Mouse (Mus musculus) limb, embryonic 13.5 days (tissue): ENCODE results near the gene Syndig1. TPM values are rescaled to one million over a fixed set of nuclear protein-coding genes. Genes with fewer than 3 reads are reported as not detected.

ENCODE experiments used
- ATAC-seq: fragments of 200-750 bp; cut with Nextera tagmentation; 2 replicates; pipeline ENCODE4 v1.8.0; 2017; ENCODE audit warnings: low read depth, moderate number of reproducible peaks, moderate TSS enrichment; ENCODE audit not compliant: low FRiP score
- H3K27ac ChIP-seq: fragments of 300-500 bp; sonication (generic); 2 replicates; pipeline ENCODE4 v1.5.1; 2015; ENCODE audit warnings: inconsistent platforms, mild to moderate bottlenecking, moderate library complexity
- H3K27me3 ChIP-seq: fragments of 300-500 bp; sonication (generic); 2 replicates; pipeline ENCODE4 v1.6.1; 2015; ENCODE audit warnings: mild to moderate bottlenecking, inconsistent platforms
- H3K36me3 ChIP-seq: fragments of 300-500 bp; sonication (generic); 2 replicates; pipeline ENCODE4 v1.6.1; 2015; ENCODE audit warnings: inconsistent platforms, mild to moderate bottlenecking, moderate library complexity
- H3K4me1 ChIP-seq: fragments of 300-500 bp; sonication (generic); 2 replicates; pipeline ENCODE4 v1.6.1; 2015; ENCODE audit warnings: inconsistent platforms
- H3K4me2 ChIP-seq: fragments of 300-500 bp; sonication (generic); replicated peaks from 2 replicates; pipeline ENCODE4 v1.6.1; 2015; ENCODE audit warnings: inconsistent platforms, mild to moderate bottlenecking, moderate library complexity
- H3K4me3 ChIP-seq: fragments of 300-500 bp; sonication (generic); 2 replicates; pipeline ENCODE4 v1.5.1; 2015; ENCODE audit warnings: moderate library complexity, mild to moderate bottlenecking, inconsistent platforms
- H3K9ac ChIP-seq: fragments of 300-500 bp; sonication (generic); 2 replicates; pipeline ENCODE4 v1.6.1; 2015; ENCODE audit warnings: mild to moderate bottlenecking, inconsistent platforms
- H3K9me3 ChIP-seq: fragments of 300-500 bp; sonication (generic); 2 replicates; pipeline ENCODE4 v1.6.1; 2016; ENCODE audit warnings: inconsistent platforms
- WGBS: fragments of 180-500 bp; shearing (Covaris S2); methylation state at CpG from one replicate; pipeline ENCODE4 v1.1.7; 2015; 5-methylcytosine and 5-hydroxymethylcytosine counted together
- polyA plus RNA-seq: library from polyadenylated mRNA; unstranded; fragments of >200 nt; fragmentation: Nextera tagmentation; extraction: Ambion mirVana; gene quantifications from 2 replicates; pipeline ENCODE4 v1.2.1, GENCODE M21; 2015

The Syndig1 gene
- 11.3 and 14.0 TPM in 2 replicates for polyA plus RNA-seq

GRCm38 (mm10) chr2:149828911-149829310, at the start of gene Syndig1:
Syndig1 (plus strand) TSS chr2:149829211.
- Histone ChIP-seq H3K27ac (no peak within 1 kb of the TSS), H3K9me3 (no peaks in the 10 kb centered on the region), H3K9ac (peak within 1 kb of the TSS; percentile 68; the same call in 1 of the 2 replicates), H3K4me3 (peak within 1 kb of the TSS; percentile 65), H3K36me3 (no peaks in the 10 kb centered on the region), H3K4me2 (peak within 1 kb of the TSS; percentile 89), H3K4me1 (peaks cover 17% of the 10 kb centered on the region), H3K27me3 (peaks cover 52% of the 10 kb centered on the region)
- WGBS = 80% methylated on average over 2 of the region's 2 CpGs
- ATAC-seq = no peak

DNA sequence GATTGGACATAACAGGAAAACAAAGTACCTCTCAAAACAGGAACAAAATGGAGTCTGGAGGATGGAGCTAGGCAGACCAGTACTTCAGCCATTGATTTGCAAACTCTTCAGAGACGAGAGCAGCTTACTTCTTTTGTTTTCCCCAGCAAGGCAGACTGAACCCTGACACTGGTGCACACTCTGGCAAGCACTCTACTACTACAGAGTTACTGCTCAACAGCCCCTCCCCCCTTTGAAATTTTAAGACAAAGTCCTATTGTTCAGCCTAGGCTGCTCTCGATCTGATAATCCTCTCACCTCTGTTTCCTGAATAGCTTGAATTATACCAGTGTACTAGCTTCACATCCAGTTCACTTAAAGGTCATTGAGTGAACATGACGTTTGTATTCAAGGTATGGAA, 30.4 kb upstream of the Syndig1 start:
- Histone ChIP-seq H3K9ac (no peak overlapping the region), H3K4me1 (no peaks in the 10 kb centered on the region), H3K36me3 (no peaks in the 10 kb centered on the region), H3K27ac (no peak overlapping the region), H3K27me3 (no peaks in the 10 kb centered on the region), H3K4me3 (no peak overlapping the region), H3K9me3 (no peaks in the 10 kb centered on the region), H3K4me2 (no peak overlapping the region)
- 32% methylated on average over 3 of the region's 3 CpGs for WGBS
- no peak for ATAC-seq

DNA sequence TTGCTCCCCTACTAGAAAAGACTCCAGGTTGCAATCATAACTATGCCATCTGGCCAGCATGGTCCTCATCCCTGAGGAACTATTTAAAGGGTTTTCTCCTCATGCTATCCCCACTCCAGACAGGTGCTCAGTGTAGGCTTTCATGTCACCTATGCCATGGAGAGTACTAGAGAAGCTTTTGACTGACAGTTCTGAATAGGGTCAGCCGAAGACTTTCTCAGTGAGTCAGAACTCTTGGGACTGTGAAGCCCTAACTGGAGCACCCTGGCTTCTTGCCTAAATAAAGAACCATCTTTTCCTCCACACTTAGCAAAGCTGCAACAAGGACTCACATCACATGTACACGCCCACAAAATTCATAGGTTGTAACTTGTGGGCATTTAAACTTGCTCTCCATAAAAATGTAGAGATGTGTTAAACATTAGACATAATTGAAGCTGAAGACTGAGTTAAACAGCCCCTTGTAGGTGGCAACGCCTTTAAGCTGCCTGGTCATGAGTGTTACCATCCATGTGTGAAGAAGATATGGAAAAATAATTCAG, 24.3 kb upstream of the Syndig1 start:
- no peak overlapping the region for H3K27ac ChIP-seq
- H3K27me3 ChIP-seq = no peaks in the 10 kb centered on the region
- H3K4me3 ChIP-seq = no peak overlapping the region
- 80% methylated on average over 3 of the region's 3 CpGs for WGBS
- H3K4me2 ChIP-seq = no peak overlapping the region
- H3K36me3 ChIP-seq = no peaks in the 10 kb centered on the region
- no peak for ATAC-seq
- no peaks in the 10 kb centered on the region for H3K4me1 ChIP-seq
- H3K9me3 ChIP-seq = no peaks in the 10 kb centered on the region
- H3K9ac ChIP-seq = no peak overlapping the region

GRCm38 (mm10) chr2:149805256-149805655, 23.8 kb upstream of the Syndig1 start:
- WGBS = 90% methylated on average over 2 of the region's 2 CpGs
- Histone ChIP-seq H3K36me3 (no peaks in the 10 kb centered on the region), H3K27ac (no peak overlapping the region), H3K4me2 (no peak overlapping the region), H3K9me3 (no peaks in the 10 kb centered on the region), H3K4me1 (no peaks in the 10 kb centered on the region), H3K9ac (no peak overlapping the region), H3K27me3 (no peaks in the 10 kb centered on the region), H3K4me3 (no peak overlapping the region)
- no peak for ATAC-seq

GRCm38 (mm10) chr2:149812899-149813298, 16.1 kb upstream of the Syndig1 start:
- H3K4me3 ChIP-seq = no peak overlapping the region
- H3K27me3 ChIP-seq = no peaks in the 10 kb centered on the region
- ATAC-seq = no peak
- H3K9ac ChIP-seq = no peak overlapping the region
- H3K27ac ChIP-seq = no peak overlapping the region
- no peak overlapping the region for H3K4me2 ChIP-seq
- H3K36me3 ChIP-seq = no peaks in the 10 kb centered on the region
- WGBS = 85% methylated on average over 2 of the region's 2 CpGs
- H3K4me1 ChIP-seq = no peaks in the 10 kb centered on the region
- H3K9me3 ChIP-seq = no peaks in the 10 kb centered on the region

GRCm38 (mm10) chr2:149818395-149818794, 10.6 kb upstream of the Syndig1 start:
- H3K36me3 ChIP-seq = no peaks in the 10 kb centered on the region
- no peak for ATAC-seq
- no peaks in the 10 kb centered on the region for H3K27me3 ChIP-seq
- H3K9ac ChIP-seq = no peak overlapping the region
- H3K27ac ChIP-seq = no peak overlapping the region
- WGBS = 72% methylated on average over 3 of the region's 3 CpGs
- H3K4me3 ChIP-seq = no peak overlapping the region
- H3K9me3 ChIP-seq = no peaks in the 10 kb centered on the region
- no peak overlapping the region for H3K4me2 ChIP-seq
- H3K4me1 ChIP-seq = no peaks in the 10 kb centered on the region

DNA sequence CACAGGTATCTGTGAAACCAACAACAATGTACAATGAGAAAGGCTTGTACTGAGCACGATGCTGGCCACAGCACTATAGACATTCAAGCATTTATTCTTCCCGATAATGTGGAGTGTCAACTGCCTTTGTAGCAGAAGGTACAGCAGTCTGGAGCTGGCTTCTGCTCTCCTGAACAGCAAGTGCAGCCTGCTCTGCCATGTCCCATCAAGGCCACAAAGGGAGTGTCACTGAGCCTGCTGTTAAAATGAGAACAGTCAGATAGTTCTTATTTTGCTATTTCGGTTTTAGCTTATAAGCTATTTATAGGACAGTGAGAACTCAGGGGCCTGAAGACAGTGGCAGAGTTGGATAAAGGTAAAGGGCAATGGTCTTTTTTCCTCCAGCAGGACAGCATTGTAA, 9.3 kb upstream of the Syndig1 start:
- Histone ChIP-seq H3K4me3 (no peak overlapping the region), H3K4me1 (no peaks in the 10 kb centered on the region), H3K36me3 (no peaks in the 10 kb centered on the region), H3K27ac (no peak overlapping the region), H3K4me2 (no peak overlapping the region), H3K9me3 (no peaks in the 10 kb centered on the region), H3K9ac (no peak overlapping the region), H3K27me3 (no peaks in the 10 kb centered on the region)
- no peak for ATAC-seq
- WGBS = 89% methylated on average over 3 of the region's 3 CpGs

GRCm38 (mm10) chr2:149820201-149820600, 8.8 kb upstream of the Syndig1 start:
- WGBS = 43% methylated on average over 2 of the region's 2 CpGs

GRCm38 (mm10) chr2:149829955-149830535, 1.0 kb downstream of the Syndig1 start:
- peaks cover 17% of the 10 kb centered on the region for H3K4me1 ChIP-seq
- H3K4me2 ChIP-seq = peak overlapping the region; percentile 89
- no peaks in the 10 kb centered on the region for H3K9me3 ChIP-seq
- peaks cover 52% of the 10 kb centered on the region for H3K27me3 ChIP-seq
- ATAC-seq = peak; percentile 48
- H3K36me3 ChIP-seq = no peaks in the 10 kb centered on the region
- H3K4me3 ChIP-seq = peak overlapping the region; percentile 65
- no peak overlapping the region for H3K27ac ChIP-seq
- 2% methylated on average over 26 of the region's 26 CpGs for WGBS
- peak overlapping the region; percentile 68 for H3K9ac ChIP-seq

More at GRCm38 (mm10) chr2:149820201-149820600, 8.8 kb upstream of the Syndig1 start:
- H3K4me1 ChIP-seq = no peaks in the 10 kb centered on the region
- H3K27ac ChIP-seq = no peak overlapping the region
- H3K9ac ChIP-seq = no peak overlapping the region
- no peaks in the 10 kb centered on the region for H3K9me3 ChIP-seq
- H3K4me3 ChIP-seq = no peak overlapping the region
- no peak for ATAC-seq
- no peak overlapping the region for H3K4me2 ChIP-seq
- H3K36me3 ChIP-seq = no peaks in the 10 kb centered on the region
- H3K27me3 ChIP-seq = no peaks in the 10 kb centered on the region

- peak within 1 kb of the TSS; percentile 68 for H3K9ac ChIP-seq
- ATAC-seq = peak; percentile 83
Measured at GRCm38 (mm10) chr2:149830536-149831458, 1.8 kb downstream of the Syndig1 start, which contains the start of gene C530025M09Rik. C530025M09Rik (minus strand) TSS chr2:149831213.

GRCm38 (mm10) chr2:149831459-149832245, 2.6 kb downstream of the Syndig1 start:
- peak overlapping the region; percentile 65 for H3K4me3 ChIP-seq
- peaks cover 49% of the 10 kb centered on the region for H3K27me3 ChIP-seq
- H3K36me3 ChIP-seq = no peaks in the 10 kb centered on the region
- H3K9me3 ChIP-seq = no peaks in the 10 kb centered on the region
- H3K9ac ChIP-seq = peak overlapping the region; percentile 68
- 1% methylated on average over 29 of the region's 29 CpGs for WGBS
- H3K27ac ChIP-seq = no peak overlapping the region
- ATAC-seq = no peak
- peak overlapping the region; percentile 89 for H3K4me2 ChIP-seq
- peaks cover 17% of the 10 kb centered on the region for H3K4me1 ChIP-seq

More at GRCm38 (mm10) chr2:149830536-149831458, 1.8 kb downstream of the Syndig1 start, which contains the start of gene C530025M09Rik:
- peak within 1 kb of the TSS; percentile 89 for H3K4me2 ChIP-seq
- peak within 1 kb of the TSS; percentile 65 for H3K4me3 ChIP-seq
- no peaks in the 10 kb centered on the region for H3K36me3 ChIP-seq
- WGBS = under 1% methylated on average over 77 of the region's 82 CpGs
- H3K4me1 ChIP-seq = peaks cover 17% of the 10 kb centered on the region
- H3K27ac ChIP-seq = no peak within 1 kb of the TSS
- H3K27me3 ChIP-seq = peaks cover 52% of the 10 kb centered on the region
- H3K9me3 ChIP-seq = no peaks in the 10 kb centered on the region
